Mouse (Mus musculus): ENCODE measurements around the gene Bicral.

DNA sequence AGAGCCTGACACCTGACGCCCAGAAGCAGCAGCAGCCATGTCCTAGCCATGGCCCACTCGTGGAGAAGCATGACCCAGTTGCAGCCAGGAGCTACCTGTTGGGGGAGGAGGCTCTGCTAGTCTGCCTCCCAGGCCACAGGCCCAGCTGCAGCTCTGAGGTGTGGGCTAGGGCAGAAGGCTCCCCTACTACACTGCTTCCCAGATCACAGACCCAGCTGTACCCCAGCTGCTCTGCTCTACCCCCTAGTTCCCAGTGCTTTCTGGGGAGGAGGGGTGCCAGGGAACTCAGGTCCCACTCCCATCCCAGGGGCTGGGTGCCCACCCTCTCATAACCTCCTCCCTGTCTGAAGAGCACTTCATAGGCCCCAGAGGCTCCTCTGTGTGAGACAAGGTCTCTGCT is 94.7 kb downstream of the Bicral start, which contains the start of gene Ptcra:
- no peak for TF ChIP-seq CTCF (conservative IDR thresholded peaks at IDR 0.05; ENCODE audit: low read length)
- TF ChIP-seq POU5F1 (IDR thresholded peaks at IDR 0.05; ENCODE audit: borderline replicate concordance, low read length) = no peak
